Mouse (Mus musculus) right cerebral cortex, postnatal 25 days (tissue): Measurements from ENCODE around the gene Stk39.

ENCODE experiments used
- DNase-seq: peaks from one replicate; pipeline ENCODE4 v3.0.0; 2022

Gene Stk39

GRCm38 (mm10) chr2:68457455-68458032, 14.5 kb downstream of the Stk39 start:
- no peak for DNase-seq

- DNase-seq = no peak
Observed at GRCm38 (mm10) chr2:68456899-68457298, 15.2 kb downstream of the Stk39 start.

GRCm38 (mm10) chr2:68452379-68452778, 19.7 kb downstream of the Stk39 start:
- DNase-seq = no peak

- no peak for DNase-seq
Observed at GRCm38 (mm10) chr2:68448035-68448434, 24.0 kb downstream of the Stk39 start.

- DNase-seq = no peak
Observed at GRCm38 (mm10) chr2:68443141-68443540, 28.9 kb downstream of the Stk39 start.

GRCm38 (mm10) chr2:68442113-68442717, 29.9 kb downstream of the Stk39 start:
- DNase-seq = no peak

- DNase-seq = no peak
Observed at GRCm38 (mm10) chr2:68439614-68440013, 32.5 kb downstream of the Stk39 start.

GRCm38 (mm10) chr2:68437920-68438319, 34.1 kb downstream of the Stk39 start:
- no peak for DNase-seq

- DNase-seq = no peak
Observed at GRCm38 (mm10) chr2:68437216-68437615, 34.9 kb downstream of the Stk39 start.

GRCm38 (mm10) chr2:68436305-68436704, 35.8 kb downstream of the Stk39 start:
- no peak for DNase-seq

- DNase-seq = no peak
Observed at GRCm38 (mm10) chr2:68435494-68436255, 36.4 kb downstream of the Stk39 start.

GRCm38 (mm10) chr2:68434997-68435396, 37.1 kb downstream of the Stk39 start:
- DNase-seq = no peak

GRCm38 (mm10) chr2:68434576-68434975, 37.5 kb downstream of the Stk39 start:
- DNase-seq = no peak

GRCm38 (mm10) chr2:68433736-68434312, 38.2 kb downstream of the Stk39 start:
- no peak for DNase-seq

- DNase-seq = no peak
Observed at GRCm38 (mm10) chr2:68432834-68433233, 39.2 kb downstream of the Stk39 start.

GRCm38 (mm10) chr2:68431024-68431962, 40.8 kb downstream of the Stk39 start:
- DNase-seq = no peak

GRCm38 (mm10) chr2:68430493-68430892, 41.6 kb downstream of the Stk39 start:
- DNase-seq = no peak

- no peak for DNase-seq
Observed at GRCm38 (mm10) chr2:68429436-68429835, 42.6 kb downstream of the Stk39 start.

- DNase-seq = no peak
Observed at GRCm38 (mm10) chr2:68426977-68427577, 45.0 kb downstream of the Stk39 start.

- no peak for DNase-seq
Observed at GRCm38 (mm10) chr2:68426074-68426473, 46.0 kb downstream of the Stk39 start.

- DNase-seq = no peak
Observed at GRCm38 (mm10) chr2:68421002-68421401, 51.1 kb downstream of the Stk39 start.

- no peak for DNase-seq
Observed at GRCm38 (mm10) chr2:68420223-68420622, 51.8 kb downstream of the Stk39 start.
